Mouse (Mus musculus): ENCODE measurements around the gene Myo18a.

Myo18a gene

DNA sequence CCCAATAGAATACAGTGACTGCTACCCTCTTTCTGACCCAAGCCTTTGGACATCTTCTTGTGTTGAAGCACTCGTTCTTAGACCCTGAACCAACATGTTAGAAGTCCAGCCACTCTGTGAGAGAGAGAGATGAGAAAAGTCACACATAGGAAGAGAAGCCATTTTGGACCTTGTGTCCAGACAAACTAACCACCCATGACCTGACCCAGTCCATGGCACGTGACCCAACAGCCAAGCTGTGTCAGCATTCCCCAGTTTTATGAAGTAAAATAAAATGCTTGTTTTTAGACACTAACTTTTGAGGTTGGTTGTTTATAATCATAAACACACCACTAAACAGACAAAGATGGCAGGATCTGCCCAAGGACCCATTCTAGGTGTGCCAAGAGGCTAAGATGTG is 131.9 kb downstream of the Myo18a start:
- CTCF ChIA-PET: interaction anchor here (1.0 kb wide), 1 partner anchor 86 kb away, joined by 10 read pairs; no protein-coding TSS in a partner anchor

DNA sequence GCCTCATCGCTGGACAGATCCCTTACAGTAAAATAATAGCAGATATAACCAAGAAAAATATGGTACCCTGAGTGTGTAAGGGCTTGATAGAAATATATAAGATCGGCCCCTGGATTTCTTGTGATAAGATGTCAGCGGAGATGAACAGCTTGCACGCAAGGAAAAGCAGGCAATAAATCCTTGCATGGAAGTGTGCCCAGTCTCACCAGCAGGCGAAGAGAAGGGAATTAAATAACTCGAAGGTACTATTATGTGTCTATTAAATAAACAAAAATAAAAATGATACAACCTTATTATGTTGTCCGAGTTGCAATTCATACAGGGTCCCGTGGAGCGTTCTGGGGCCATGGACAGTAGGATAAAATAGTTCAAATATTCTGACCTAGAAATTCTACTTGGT is 133.0 kb downstream of the Myo18a start:
- CTCF ChIA-PET: interaction anchor here (0.7 kb wide), 1 partner anchor 67 kb away, joined by 9 read pairs; no protein-coding TSS in a partner anchor

DNA sequence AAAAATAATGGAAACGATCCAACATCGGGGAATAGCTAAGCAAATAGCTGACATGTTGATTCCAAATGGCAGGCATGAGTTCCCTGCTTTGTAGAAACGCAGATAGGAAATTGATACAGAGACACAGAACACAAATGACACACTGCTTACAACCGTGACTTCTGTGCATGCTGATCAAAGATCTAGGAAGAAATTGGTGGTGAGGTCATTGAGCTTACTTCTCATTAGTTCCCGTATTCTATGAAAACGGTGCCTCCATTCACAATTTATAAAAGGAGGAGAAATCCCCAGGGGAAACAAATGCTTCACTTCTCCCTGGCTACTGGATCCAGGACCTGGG is 133.4 kb downstream of the Myo18a start:
- CTCF ChIA-PET: interaction anchor here (0.7 kb wide), 1 partner anchor 67 kb away, joined by 9 read pairs; no protein-coding TSS in a partner anchor

DNA sequence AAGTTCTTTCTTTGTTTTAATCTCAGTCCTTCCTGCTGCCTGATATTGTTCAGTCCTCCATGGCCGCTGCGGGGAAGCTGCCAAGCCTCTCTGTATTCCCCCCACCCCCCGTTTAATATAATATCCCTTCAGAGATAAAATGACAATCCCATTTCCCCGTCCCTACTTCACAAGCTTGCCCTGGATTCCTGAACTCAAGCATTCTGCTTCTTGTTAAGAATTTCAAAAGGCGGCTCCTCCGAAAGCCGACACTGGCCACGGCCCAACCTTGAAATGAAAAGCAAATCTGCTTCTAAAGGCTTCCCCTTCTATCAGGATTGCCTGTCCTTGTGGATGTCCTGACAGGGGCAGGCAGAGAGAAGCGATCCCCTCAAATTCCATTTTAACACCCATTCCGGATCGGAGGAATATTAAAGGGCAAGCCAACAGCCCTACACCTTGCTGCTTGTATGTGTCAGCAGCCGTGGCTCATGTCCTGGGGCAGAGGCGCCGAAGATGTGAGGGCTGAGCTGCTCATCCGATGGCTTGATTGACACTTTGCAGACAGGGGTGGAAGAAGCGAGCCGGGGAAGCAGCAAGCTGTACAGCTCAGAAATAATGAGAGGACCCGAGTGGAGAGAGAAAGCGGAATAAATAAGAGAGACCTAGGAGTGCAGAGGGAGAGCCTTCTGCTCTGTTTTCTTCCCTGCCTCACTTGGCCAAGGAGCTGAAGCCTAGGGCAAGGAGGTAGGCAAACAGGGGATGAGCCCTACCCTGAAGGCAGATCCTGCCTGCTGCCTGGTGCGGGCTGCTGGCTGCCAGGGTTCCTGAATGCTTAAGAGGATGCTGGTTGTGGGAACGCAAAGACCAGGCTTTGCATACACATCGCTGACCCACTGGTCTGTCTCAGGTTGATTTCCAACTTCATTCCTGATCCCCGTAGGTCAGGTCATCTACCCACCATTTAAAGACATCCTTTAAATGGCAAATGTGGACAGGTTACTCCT is 134.1 kb downstream of the Myo18a start:
- CTCF ChIA-PET: interaction anchor here (0.7 kb wide), 1 partner anchor 66 kb away, joined by 9 read pairs; no protein-coding TSS in a partner anchor

DNA sequence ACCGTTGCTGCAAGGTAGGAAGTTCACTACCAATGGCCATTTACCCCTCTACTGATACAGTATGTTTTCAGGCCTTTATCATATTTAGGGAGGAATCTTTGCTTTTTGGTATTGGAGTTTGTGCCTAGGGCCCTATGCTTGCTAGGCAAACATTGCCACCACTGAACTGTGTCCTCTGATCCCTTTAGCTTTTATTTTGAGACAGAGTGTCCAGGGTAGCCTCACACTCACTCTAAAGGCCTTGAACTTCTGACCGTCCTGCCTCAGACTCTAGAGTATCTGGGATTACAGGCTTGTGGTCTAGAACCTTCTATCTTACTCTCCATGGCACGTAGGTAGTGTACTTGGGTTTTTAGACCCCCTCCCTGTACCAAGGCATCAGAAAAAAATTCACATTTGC is 137.1 kb downstream of the Myo18a start:
- CTCF ChIA-PET: no interaction called here

DNA sequence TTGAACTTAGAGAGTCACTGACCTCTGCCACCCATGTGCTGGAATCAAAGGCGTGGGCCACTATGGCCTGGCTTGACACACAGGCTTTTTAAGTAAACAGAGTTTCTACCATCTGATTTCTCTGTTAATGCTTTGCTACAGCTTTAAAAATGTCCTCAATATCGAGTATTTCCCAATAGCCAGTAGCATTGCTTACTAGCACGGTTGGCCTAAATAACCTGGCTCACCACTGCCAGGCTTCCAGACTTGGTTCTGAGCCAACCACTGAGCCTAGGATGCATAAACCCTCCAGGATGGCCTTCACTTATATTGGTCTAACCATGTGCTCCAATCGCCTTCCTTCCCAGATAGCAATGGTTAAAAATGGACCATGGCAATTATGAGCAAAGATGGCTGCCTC is 137.7 kb downstream of the Myo18a start:
- CTCF ChIA-PET: no interaction called here

DNA sequence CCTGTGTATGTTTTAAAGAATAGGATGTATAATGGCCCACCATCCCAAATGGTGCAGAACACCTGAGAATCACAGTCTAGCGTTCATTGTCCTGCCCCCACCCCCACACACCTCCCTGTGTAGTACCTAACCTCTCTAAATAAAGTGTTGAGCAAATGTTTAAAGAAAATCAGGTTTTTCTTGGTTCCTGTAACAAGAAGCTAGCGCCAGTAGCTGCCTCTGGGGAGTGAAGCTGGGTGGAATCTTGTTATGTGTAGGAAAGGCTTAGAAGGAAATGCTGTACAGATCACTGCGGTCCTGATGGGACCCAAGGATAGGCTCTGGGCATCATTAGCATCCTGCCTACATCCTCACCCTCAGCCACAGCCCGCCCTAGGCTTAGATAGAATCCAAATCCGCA is 138.3 kb downstream of the Myo18a start:
- CTCF ChIA-PET: no interaction called here

DNA sequence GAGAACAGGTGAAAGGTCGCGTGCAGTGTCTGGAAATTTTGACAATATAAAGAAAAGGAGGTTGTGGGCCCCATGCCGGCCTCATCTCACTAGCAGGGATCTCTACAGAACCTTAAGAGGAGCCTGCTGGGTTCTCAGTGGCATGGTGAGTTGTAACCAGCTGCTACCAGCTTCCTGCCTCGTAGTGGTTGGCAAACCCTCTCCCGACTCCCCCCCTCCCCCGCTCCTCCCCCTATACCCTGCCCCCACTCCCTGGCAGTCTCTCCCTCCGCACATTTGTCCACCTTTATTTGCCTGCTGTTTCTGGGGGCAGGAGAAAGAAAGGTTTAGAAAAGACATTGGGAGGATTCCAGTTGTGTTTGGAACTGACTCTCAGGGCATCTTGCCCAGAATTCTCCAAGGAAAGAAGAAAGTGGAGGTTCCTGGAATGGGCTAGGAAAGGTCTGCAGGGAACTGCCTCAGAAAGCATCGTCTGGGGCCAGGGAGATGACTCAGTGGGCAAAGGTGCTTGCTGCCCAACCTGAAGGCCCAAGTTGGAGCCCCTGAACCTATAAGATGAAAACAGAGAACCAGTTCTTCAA is 138.8 kb downstream of the Myo18a start:
- CTCF ChIA-PET: no interaction called here

DNA sequence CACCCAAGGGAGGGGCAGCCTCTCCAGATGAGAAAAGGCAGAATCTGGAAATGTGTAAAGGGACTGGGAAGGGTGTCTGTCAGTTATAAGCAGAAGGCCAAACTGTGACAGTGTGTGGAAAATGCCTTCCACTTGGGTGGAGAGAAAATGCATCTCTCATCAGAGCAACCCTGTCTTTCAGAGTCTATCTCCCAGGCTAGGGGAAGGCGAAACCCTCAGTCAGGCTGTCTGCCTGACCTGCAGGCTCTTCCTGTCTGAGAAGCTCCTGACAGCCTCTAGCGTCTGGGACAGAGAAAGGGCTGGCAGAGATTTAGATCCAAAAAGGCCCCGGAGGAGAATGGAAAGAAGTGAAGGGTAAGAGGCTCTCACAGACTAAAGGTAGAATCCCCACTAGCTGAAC is 140.7 kb downstream of the Myo18a start:
- CTCF ChIA-PET: no interaction called here

DNA sequence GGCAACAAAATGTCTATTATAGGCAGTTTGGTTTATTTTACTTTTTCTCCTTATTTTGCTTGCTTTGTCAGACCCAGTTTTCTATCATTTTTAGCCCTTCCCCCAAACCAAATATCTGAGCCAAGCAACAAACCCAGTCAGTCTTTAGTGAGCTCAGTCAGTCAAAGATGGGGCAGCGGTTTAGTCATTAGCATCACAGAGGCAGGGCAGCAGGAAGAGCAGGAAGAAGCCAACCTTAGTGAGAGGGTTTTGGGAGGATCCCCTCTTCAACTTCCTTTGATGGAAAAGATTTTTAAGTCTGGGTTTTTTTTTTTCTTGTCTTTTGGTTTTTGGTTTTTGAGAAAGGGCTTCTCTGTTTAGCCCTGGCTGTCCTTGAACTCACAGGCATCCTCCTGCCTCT is 141.7 kb downstream of the Myo18a start:
- CTCF ChIA-PET: no interaction called here

DNA sequence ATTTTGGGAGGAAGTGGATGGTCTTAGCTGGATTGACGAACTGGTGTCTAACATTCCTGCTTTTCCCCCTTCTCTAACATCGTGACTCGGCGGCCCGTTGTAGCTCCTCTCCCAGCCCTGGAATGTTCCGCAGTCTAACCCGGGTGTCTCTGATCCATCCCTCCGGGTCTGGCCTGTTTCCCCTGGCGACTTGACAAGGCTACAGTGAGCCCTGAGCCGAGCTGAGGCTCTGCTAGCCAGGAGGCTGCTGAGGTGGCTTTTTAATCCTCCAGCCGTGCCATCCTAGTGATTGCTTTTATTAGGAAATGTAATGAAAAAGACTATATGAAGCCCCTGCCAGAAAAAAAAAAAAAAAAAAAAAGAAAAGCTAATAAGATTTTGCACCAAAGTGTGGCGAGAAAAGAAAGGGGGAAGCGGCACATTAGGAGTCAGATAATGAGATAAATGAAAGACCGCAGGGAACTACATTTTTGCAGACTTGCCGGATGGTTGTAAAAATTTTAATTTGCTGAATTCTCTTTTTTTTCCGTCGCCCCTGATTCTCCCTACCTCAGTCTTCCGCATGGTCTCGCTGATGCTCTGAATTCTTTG is 143.1 kb downstream of the Myo18a start:
- CTCF ChIA-PET: no interaction called here

DNA sequence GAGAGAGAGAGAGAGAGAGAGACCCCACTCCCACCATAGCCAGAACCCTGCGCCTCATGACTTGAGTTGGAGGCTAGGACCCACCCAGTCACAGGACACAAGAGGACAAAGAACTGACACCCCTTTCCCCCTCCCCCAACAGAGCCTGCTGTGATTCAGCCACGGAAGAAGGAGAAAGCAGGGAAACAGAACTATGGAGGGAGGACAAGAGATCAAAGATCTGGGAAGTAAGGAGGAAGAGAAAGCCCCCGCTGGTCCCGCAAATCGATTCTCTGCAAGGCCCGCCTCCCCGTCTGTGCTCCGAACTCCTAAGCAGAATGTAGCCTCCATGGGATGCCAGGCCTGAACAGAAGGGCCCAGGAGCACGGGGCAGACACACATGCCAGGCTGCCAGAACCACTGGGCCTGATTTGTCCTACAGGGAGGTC is 143.7 kb downstream of the Myo18a start:
- CTCF ChIA-PET: no interaction called here

DNA sequence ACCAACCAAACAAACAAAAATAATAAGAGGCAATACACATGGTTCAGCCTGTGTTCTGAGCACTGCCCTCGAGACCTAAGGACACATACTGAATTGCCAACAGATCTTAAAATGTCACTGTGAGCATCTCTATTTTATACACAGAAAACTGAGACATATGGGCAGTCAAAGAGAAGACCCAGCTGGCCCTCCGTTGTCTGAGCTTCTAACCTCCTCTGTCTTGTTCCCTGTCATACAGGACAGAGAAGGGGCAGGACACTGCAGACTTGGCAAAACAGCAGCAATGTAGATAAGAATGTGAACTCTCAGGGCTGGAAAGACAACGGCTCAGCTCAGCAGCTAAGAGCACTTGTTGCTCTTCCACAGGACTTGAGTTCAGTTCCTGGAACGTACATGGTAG is 145.4 kb downstream of the Myo18a start:
- CTCF ChIA-PET: interaction anchor here (0.6 kb wide), 1 partner anchor 221 kb away, joined by 3 read pairs; no protein-coding TSS in a partner anchor

DNA sequence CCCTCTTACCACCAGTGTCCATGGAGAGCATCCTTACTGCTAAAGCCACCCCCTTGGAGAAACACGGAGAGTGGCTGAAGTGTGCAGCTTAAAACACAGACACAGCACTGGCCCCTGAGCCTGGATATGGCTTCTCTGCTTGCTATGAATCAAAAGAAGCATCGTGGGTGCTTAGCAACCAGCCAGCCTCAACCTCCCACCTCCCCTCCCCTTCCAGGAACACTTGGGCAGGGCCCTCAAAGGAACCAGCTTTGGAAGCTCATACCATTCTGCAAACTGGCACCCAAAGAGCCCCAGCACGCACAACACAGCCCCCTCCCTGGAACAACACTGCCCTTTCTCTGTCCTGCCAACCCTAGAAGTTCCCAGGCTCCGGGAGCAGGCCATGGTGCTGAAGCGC is 146.3 kb downstream of the Myo18a start:
- CTCF ChIA-PET: no interaction called here

DNA sequence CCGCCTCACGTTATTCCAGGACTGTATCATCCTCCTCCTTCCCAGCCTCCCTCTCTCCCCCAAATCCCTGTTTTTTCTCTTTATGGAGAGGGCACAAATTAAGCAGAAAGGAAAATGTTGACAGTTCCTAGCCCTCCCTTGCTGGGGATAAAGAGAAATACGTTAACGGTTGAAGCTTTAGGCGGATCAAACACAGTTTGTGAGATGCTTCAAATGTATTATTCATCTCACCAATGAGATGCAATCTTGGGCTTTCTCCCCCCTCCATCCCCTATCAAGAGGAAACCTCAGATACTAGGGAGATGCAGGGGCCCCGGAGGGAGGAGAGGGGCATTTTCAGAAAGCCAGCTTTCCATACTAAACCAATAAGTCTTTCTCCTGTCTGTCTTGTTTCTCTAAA is 146.7 kb downstream of the Myo18a start:
- CTCF ChIA-PET: no interaction called here

DNA sequence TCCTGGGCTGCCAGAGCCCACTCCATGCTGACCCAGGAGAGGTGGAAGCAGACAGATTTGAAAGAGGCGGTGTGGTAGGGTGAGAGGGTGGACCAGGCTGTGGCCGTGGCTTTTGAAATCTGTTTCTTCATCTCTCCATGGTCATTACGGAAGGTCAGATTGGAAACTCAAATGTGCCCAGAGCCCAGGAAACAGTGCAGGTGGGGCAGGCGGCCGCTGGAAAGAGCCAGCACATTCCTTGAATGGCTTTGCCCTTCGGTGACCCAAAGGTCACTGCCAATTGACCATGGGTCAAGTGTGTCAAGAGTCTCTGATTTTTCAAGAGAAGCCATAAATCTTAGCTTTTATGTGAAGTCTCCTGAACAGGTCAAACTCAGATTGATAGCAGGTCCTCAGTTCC is 150.5 kb downstream of the Myo18a start:
- CTCF ChIA-PET: no interaction called here

DNA sequence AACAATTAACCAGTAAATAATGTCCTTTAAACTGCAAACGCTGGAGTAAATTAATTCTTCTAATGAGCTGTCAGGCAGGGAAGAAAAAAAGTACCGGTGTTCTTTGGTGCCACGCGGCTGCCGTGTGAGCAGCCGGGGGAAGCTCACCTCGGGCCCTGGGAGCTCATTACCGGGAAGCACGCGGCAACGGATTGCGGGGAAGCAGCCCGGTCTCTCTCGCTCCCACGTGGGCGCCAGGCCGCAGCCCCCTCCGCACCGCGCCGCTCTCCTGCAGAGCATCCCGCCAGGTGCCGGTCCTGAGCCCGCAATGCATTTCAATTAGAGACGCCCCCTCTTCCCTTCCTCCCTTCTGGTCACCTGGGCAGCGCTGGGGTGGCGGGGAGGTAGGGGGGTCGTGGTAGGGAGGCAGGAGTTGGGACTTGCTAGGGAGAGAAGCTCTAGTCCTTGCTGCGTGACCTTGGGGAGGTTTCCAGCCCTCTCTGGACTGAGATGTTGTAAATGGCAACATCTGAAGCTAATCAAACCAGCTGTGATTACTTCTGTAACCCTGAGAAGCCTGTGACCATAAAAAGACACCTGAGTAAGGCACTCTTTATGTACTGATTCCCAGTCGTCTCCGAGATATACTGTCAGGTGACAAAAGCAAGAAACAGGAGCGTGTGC is 151.7 kb downstream of the Myo18a start:
- CTCF ChIA-PET: no interaction called here
